Mouse (Mus musculus) cortical plate, adult 2 months (tissue): ENCODE data around the gene Cplx3. TPM values are rescaled to one million over a fixed set of nuclear protein-coding genes. Genes with fewer than 3 reads are reported as not detected.

Source experiments
- H3K27ac ChIP-seq: fragments of 200-500 bp; 2 replicates; pipeline ENCODE4 v1.5.1; 2012; ENCODE audit warnings: low read length, control low read depth, inconsistent platforms; ENCODE audit not compliant: insufficient read depth
- H3K4me1 ChIP-seq: fragments of 200-500 bp; 2 replicates; pipeline ENCODE4 v1.6.1; 2011; ENCODE audit warnings: low read length; ENCODE audit not compliant: control insufficient read depth, insufficient read depth
- H3K4me3 ChIP-seq: fragments of 200-500 bp; 2 replicates; pipeline ENCODE4 v1.5.1; 2011; ENCODE audit warnings: mild to moderate bottlenecking, low read length, control low read depth; ENCODE audit not compliant: insufficient read depth
- CTCF ChIP-seq: fragments of 200-500 bp; IDR thresholded peaks from 2 replicates; pipeline ENCODE4 v1.5.1; 2011; ENCODE audit warnings: mild to moderate bottlenecking, control low read depth, low read length; ENCODE audit not compliant: insufficient read depth; ENCODE audit errors: extremely low read depth
- POLR2A ChIP-seq: fragments of 200-500 bp; IDR thresholded peaks from 2 replicates; pipeline ENCODE4 v1.6.1; 2011; ENCODE audit warnings: mild to moderate bottlenecking, low read length, control low read depth; ENCODE audit not compliant: insufficient read depth; ENCODE audit errors: extremely low read depth
- polyA plus RNA-seq: library from polyadenylated mRNA; depleted of rRNA; stranded (reverse); fragments of >200 nt; gene quantifications from 2 replicates; pipeline ENCODE4 v1.2.3, GENCODE M21; 2012; rRNA removed

The Cplx3 gene
- polyA plus RNA-seq, 1 experiment = 48.1 TPM

DNA sequence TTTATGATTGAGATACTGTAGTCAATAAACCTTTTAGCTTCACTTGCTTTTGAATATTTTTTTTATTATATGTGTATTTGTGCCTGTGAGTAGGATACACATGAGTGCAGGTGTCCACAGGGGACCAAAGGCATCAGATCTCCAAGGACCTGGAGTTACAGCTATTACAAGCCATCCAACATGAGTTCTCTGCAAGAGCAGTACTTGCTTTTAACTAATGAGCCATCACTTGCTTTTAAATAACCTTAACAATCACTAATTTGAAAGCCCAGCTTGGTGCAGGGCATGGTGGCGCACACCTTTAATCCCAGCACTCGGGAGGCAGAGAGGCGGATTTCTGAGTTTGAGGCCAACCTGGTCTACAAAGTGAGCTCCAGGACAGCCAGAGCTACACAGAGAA, 51.3 kb downstream of the Cplx3 start:
- TF ChIP-seq CTCF (no peak), POLR2A (no peak)
- Histone ChIP-seq H3K4me3 (no peak overlapping the region), H3K27ac (no peak overlapping the region), H3K4me1 (peaks cover 3% of the 10 kb centered on the region; the same call in 1 of the 2 replicates)

DNA sequence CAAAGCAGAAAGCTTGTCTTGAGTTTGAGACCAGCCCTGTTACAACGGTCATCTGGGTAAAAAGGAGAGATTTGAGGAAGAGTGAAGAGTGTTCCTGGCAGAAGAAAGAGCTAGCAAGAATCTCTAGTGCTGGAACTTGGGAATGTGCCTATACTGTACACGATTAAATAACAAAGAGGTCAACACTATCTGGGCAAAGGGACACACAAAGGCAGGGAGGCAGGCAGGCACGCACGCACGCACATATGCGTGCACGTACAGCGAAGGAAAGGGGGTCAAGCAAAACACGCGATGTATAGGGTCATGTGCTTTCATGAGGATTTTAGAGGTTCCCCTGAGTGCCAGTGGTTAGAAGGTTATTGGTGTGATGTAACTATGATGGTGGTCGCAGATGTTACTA, 53.0 kb downstream of the Cplx3 start:
- Histone ChIP-seq H3K4me3 (no peak overlapping the region), H3K4me1 (peaks cover 3% of the 10 kb centered on the region; the same call in 1 of the 2 replicates), H3K27ac (no peak overlapping the region)
- no peak for TF ChIP-seq POLR2A

DNA sequence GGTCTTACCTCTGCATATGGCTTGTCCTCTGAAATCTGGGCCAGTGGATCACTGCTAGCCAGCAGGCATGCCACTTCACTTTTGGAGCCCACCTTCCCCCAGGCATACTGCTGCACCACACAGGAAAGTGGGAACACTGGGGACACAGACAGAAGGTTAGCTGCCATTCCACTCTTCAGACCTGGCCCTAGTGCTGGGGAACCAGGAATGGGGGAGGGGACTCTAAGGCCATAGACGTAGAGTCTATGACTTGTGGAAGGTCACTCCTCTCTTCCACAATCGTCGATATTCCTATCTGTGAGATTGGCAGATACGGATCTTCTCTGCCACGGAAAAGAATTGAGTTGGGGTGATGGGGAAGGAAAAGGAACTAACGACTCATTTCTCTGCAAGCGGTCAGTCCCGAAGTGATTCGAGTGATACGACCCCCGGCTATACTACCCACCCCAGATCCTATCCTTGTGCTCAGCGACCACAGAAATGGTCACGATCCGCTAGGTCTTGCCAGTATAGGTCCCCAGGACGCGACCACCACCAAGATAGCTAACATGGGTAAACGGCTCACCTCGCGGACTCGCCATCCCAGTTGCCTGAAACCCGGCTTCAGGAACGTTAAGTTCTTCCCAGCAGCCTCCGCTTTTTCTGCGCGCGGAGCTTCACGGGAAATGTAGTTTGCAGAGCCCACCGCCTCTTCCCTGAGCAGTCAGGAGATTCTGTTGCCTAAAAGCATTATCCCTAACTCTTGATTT, 53.8 kb downstream of the Cplx3 start, which contains the start of gene Mpi:
TSS of gene Mpi (minus strand) at position 625 of the 749 bp plus-strand sequence.
- peak within 1 kb of the TSS; percentile 86 for H3K4me3 ChIP-seq
- H3K4me1 ChIP-seq = peaks cover 3% of the 10 kb centered on the region; the same call in 1 of the 2 replicates
- TF ChIP-seq POLR2A = peak; percentile 88
- TF ChIP-seq CTCF = no peak
- H3K27ac ChIP-seq = peak within 1 kb of the TSS; percentile 34; the same call in 1 of the 2 replicates

DNA sequence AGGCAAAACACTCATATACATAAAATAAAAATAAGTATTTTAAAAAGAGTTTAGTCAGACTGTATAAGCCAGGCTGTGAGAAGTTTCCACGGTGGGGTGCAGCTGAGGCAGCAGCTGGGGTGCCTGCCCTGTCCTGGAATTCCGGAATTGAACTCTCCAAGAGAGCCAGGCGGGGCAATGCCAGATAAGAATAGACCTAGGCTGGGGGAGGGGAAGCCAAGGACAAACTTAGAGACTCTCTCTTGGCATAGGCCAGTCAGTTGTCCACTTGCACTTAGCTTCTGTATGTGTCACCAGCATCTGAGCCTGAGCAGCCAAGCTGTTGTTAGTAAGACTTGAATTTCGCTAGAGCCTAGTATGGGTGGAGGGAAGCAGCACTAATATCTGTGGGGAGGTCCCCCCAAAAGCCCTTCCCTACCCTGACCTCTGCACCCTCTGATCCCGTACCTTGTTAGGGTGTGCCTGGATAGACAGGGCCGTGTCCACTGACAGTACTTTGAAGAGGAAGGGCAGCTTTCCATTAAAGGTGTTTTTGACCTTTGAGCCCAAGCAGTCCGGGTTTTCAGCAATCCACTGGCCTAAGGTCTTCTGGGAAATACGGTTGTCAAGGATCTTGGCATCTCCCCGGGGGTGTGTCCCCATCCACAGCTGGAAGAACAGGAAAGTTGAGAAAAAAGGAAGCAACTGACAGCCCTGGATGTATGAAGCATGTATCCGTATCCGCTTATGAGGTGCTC, 55.8 kb downstream of the Cplx3 start:
- Histone ChIP-seq H3K4me3 (no peak overlapping the region), H3K4me1 (peaks cover 3% of the 10 kb centered on the region; the same call in 1 of the 2 replicates), H3K27ac (no peak overlapping the region)
- TF ChIP-seq CTCF (no peak), POLR2A (no peak)

Other genes starting within 250 kb of the Cplx3 start
- 22.2 and 22.9 TPM in 2 replicates for gene Ppcdc, start 166.2 kb downstream of the Cplx3 start, polyA plus RNA-seq
- 376 and 379 TPM in 2 replicates for gene Scamp5, start 138.2 kb downstream of the Cplx3 start, polyA plus RNA-seq
- gene Rpp25, start 102.3 kb downstream of the Cplx3 start, polyA plus RNA-seq = 15.1 and 16.0 TPM in 2 replicates
- gene Cox5a, start 85.0 kb downstream of the Cplx3 start, polyA plus RNA-seq = 384 and 401 TPM in 2 replicates
- gene Fam219b, start 68.8 kb downstream of the Cplx3 start, polyA plus RNA-seq = 9.5 and 10.9 TPM in 2 replicates
- 101 and 102 TPM in 2 replicates for gene Mpi, start 53.5 kb downstream of the Cplx3 start, polyA plus RNA-seq
- gene Scamp2, start 45.3 kb downstream of the Cplx3 start, polyA plus RNA-seq = 41.7 and 45.2 TPM in 2 replicates
- 54.5 and 59.9 TPM in 2 replicates for gene Ulk3, start 16.8 kb downstream of the Cplx3 start, polyA plus RNA-seq
- not detected in 2 replicates for gene Lman1l, start 14.5 kb upstream of the Cplx3 start, polyA plus RNA-seq
- gene Csk, start 47.4 kb upstream of the Cplx3 start, polyA plus RNA-seq = 34.2 and 35.7 TPM in 2 replicates
- not detected in 2 replicates for gene Cyp1a2, start 77.4 kb upstream of the Cplx3 start, polyA plus RNA-seq
- gene Cyp1a1, start 81.6 kb upstream of the Cplx3 start, polyA plus RNA-seq = 0.08 and 0.13 TPM in 2 replicates
- 12.2 and 13.2 TPM in 2 replicates for gene Edc3, start 102.3 kb upstream of the Cplx3 start, polyA plus RNA-seq
- 160 and 166 TPM in 2 replicates for gene Clk3, start 159.6 kb upstream of the Cplx3 start, polyA plus RNA-seq
- gene Arid3b, start 230.5 kb upstream of the Cplx3 start, polyA plus RNA-seq = 7.7 and 8.5 TPM in 2 replicates